Mouse (Mus musculus) ES-Bruce4 (cell line): Measurements from ENCODE around the gene 1810049J17Rik. TPM values are rescaled to one million over a fixed set of nuclear protein-coding genes. Genes with fewer than 3 reads are reported as not detected.

Experiments
- H3K27ac ChIP-seq: 2 replicates; pipeline ENCODE4 v1.5.1; 2012; ENCODE audit warnings: low read length, inconsistent platforms; ENCODE audit not compliant: insufficient read depth
- H3K27me3 ChIP-seq: 2 replicates; pipeline ENCODE4 v1.6.1; 2012; ENCODE audit warnings: mild to moderate bottlenecking, low read length, inconsistent platforms; ENCODE audit not compliant: control insufficient read depth, poor library complexity, insufficient read depth, severe bottlenecking
- H3K36me3 ChIP-seq: 2 replicates; pipeline ENCODE4 v1.6.1; 2012; ENCODE audit warnings: inconsistent platforms, mild to moderate bottlenecking, low read length, moderate library complexity; ENCODE audit not compliant: control insufficient read depth, poor library complexity, insufficient read depth, severe bottlenecking
- H3K4me1 ChIP-seq: one replicate; pipeline ENCODE4 v1.8.1; 2011; ENCODE audit warnings: low read length; ENCODE audit not compliant: control insufficient read depth, insufficient read depth
- H3K4me3 ChIP-seq: 2 replicates; pipeline ENCODE4 v1.5.1; 2011; ENCODE audit warnings: low read depth, mild to moderate bottlenecking, low read length
- H3K9ac ChIP-seq: 2 replicates; pipeline ENCODE4 v1.6.1; 2012; ENCODE audit warnings: low read depth, mild to moderate bottlenecking, inconsistent platforms; ENCODE audit not compliant: poor library complexity, severe bottlenecking
- H3K9me3 ChIP-seq: replicated peaks from 2 replicates; pipeline ENCODE4 v1.6.1; 2012; ENCODE audit warnings: mild to moderate bottlenecking, low read length, inconsistent platforms; ENCODE audit not compliant: control insufficient read depth, poor library complexity, insufficient read depth, severe bottlenecking
- CTCF ChIP-seq: IDR thresholded peaks from one replicate; pipeline ENCODE4 v1.8.1; 2011; ENCODE audit warnings: low read depth, low read length
- EP300 ChIP-seq: IDR thresholded peaks from 2 replicates; pipeline ENCODE4 v1.6.1; 2011; ENCODE audit warnings: low read depth, low read length; ENCODE audit not compliant: insufficient read depth
- POLR2A ChIP-seq: IDR thresholded peaks from one replicate; pipeline ENCODE4 v1.8.1; 2011; ENCODE audit warnings: low read length; ENCODE audit not compliant: insufficient read depth
- polyA plus RNA-seq: library from polyadenylated mRNA; stranded (reverse); fragments of >200 nt; gene quantifications from 2 replicates; pipeline ENCODE4 v1.2.4, GENCODE M21; 2011; ENCODE audit warnings: low read depth; ENCODE audit not compliant: missing spikeins, insufficient read depth, insufficient read length

The 1810049J17Rik gene
- polyA plus RNA-seq, 1 experiment, result not detected

GRCm38 (mm10) chr15:12337779-12338137 is 16.1 kb upstream of the 1810049J17Rik start:
- H3K36me3 ChIP-seq, result peaks cover under 1% of the 10 kb centered on the region
- no peaks in the 10 kb centered on the region for H3K27me3 ChIP-seq
- no peaks in the 10 kb centered on the region for H3K9me3 ChIP-seq
- no peak for TF ChIP-seq CTCF
- TF ChIP-seq EP300, result no peak
- no peak for TF ChIP-seq POLR2A
- no peak overlapping the region for H3K9ac ChIP-seq
- H3K4me3 ChIP-seq, result no peak overlapping the region
- H3K27ac ChIP-seq, result no peak overlapping the region
- peaks cover 3% of the 10 kb centered on the region for H3K4me1 ChIP-seq

- no peak for TF ChIP-seq EP300
- no peak for TF ChIP-seq CTCF
- TF ChIP-seq POLR2A, result no peak
- no peak overlapping the region for H3K9ac ChIP-seq
- no peaks in the 10 kb centered on the region for H3K27me3 ChIP-seq
- no peak overlapping the region for H3K27ac ChIP-seq
- peaks cover 2% of the 10 kb centered on the region; the same call in 1 of the 2 replicates for H3K36me3 ChIP-seq
- no peaks in the 10 kb centered on the region for H3K9me3 ChIP-seq
- H3K4me3 ChIP-seq, result no peak overlapping the region
- peaks cover 3% of the 10 kb centered on the region for H3K4me1 ChIP-seq
Observed at GRCm38 (mm10) chr15:12337030-12337778, 15.5 kb upstream of the 1810049J17Rik start.

- Histone ChIP-seq H3K9me3 (no peaks in the 10 kb centered on the region), H3K4me1 (peaks cover 3% of the 10 kb centered on the region), H3K27me3 (no peaks in the 10 kb centered on the region), H3K9ac (no peak overlapping the region), H3K4me3 (no peak overlapping the region), H3K27ac (no peak overlapping the region), H3K36me3 (0 out of 2 replicates have a peak, but pooled peaks cover 2% of the 10 kb centered on the region)
- TF ChIP-seq EP300, result no peak
- no peak for TF ChIP-seq POLR2A
- no peak for TF ChIP-seq CTCF
Observed at GRCm38 (mm10) chr15:12334381-12334780, 12.7 kb upstream of the 1810049J17Rik start.

- Histone ChIP-seq H3K9me3 (no peaks in the 10 kb centered on the region), H3K27ac (no peak overlapping the region), H3K4me1 (peaks cover 3% of the 10 kb centered on the region), H3K4me3 (no peak overlapping the region), H3K27me3 (no peaks in the 10 kb centered on the region), H3K9ac (no peak overlapping the region), H3K36me3 (peaks cover 6% of the 10 kb centered on the region; the same call in 1 of the 2 replicates)
- no peak for TF ChIP-seq POLR2A
Observed at GRCm38 (mm10) chr15:12331300-12331699, 9.6 kb upstream of the 1810049J17Rik start.

GRCm38 (mm10) chr15:12330892-12331291 is 9.2 kb upstream of the 1810049J17Rik start:
- no peak for TF ChIP-seq EP300
- no peak for TF ChIP-seq CTCF
- TF ChIP-seq POLR2A, result no peak
- H3K27ac ChIP-seq, result no peak overlapping the region
- no peaks in the 10 kb centered on the region for H3K27me3 ChIP-seq

DNA sequence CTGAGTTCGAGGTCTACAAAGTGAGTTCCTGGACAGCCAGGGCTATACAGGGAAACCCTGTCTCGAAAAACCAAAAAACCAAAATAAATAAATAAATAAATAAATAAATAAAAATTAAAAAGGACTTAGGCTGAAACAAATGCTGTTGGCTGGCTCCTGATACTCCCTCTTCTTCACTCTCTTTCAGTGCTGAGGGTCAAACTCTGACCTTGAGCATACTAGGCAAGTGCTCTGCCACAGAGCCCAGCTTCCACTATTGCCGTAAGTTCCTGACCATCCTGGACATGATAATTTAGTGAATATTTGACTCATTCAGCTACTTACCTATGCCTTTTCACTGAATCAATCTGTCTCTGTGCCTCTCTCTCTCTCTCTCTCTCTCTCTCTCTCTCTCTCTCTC is 8.7 kb upstream of the 1810049J17Rik start:
- no peak for TF ChIP-seq CTCF
- no peak for TF ChIP-seq POLR2A
- TF ChIP-seq EP300, result no peak
- H3K9me3 ChIP-seq, result no peaks in the 10 kb centered on the region
- no peak overlapping the region for H3K9ac ChIP-seq
- peaks cover 5% of the 10 kb centered on the region for H3K4me1 ChIP-seq
- no peak overlapping the region for H3K27ac ChIP-seq
- H3K4me3 ChIP-seq, result no peak overlapping the region
- no peaks in the 10 kb centered on the region for H3K27me3 ChIP-seq
- peaks cover 11% of the 10 kb centered on the region for H3K36me3 ChIP-seq

More at GRCm38 (mm10) chr15:12330892-12331291, 9.2 kb upstream of the 1810049J17Rik start:
- H3K4me1 ChIP-seq, result peaks cover 3% of the 10 kb centered on the region
- peaks cover 8% of the 10 kb centered on the region for H3K36me3 ChIP-seq
- H3K9me3 ChIP-seq, result no peaks in the 10 kb centered on the region
- H3K9ac ChIP-seq, result no peak overlapping the region
- no peak overlapping the region for H3K4me3 ChIP-seq
